Mouse (Mus musculus) forebrain, embryonic 11.5 days (tissue): ENCODE results near the gene Mgat5. TPM values are rescaled to one million over a fixed set of nuclear protein-coding genes. Genes with fewer than 3 reads are reported as not detected.

ENCODE experiments used
- ATAC-seq: fragments of 200-750 bp; cut with Nextera tagmentation; replicated peaks from 2 replicates; pipeline ENCODE4 v1.8.0; 2017; ENCODE audit warnings: moderate TSS enrichment; ENCODE audit not compliant: low FRiP score
- DNase-seq: peaks from one replicate; pipeline ENCODE4 v3.0.0-alpha.2; 2017; ENCODE audit warnings: low spot score
- H3K27ac ChIP-seq: fragments of 300-500 bp; sonication (generic); 2 replicates; pipeline ENCODE4 v1.5.1; 2014; ENCODE audit warnings: low read depth, low read length
- H3K27me3 ChIP-seq: fragments of 300-500 bp; sonication (generic); 2 replicates; pipeline ENCODE4 v1.6.1; 2014; ENCODE audit warnings: mild to moderate bottlenecking, low read length, mixed read lengths; ENCODE audit not compliant: control insufficient read depth, insufficient read depth
- H3K36me3 ChIP-seq: fragments of 300-500 bp; sonication (generic); 2 replicates; pipeline ENCODE4 v1.6.1; 2014; ENCODE audit warnings: mild to moderate bottlenecking, low read length, moderate library complexity, mixed read lengths; ENCODE audit not compliant: control insufficient read depth, insufficient read depth
- H3K4me1 ChIP-seq: fragments of 300-500 bp; sonication (generic); replicated peaks from 2 replicates; pipeline ENCODE4 v1.6.1; 2014; ENCODE audit warnings: low read length, mixed read lengths; ENCODE audit not compliant: control insufficient read depth, insufficient read depth
- H3K4me2 ChIP-seq: fragments of 300-500 bp; sonication (generic); 2 replicates; pipeline ENCODE4 v1.6.1; 2014; ENCODE audit warnings: low read depth, mild to moderate bottlenecking, low read length, moderate library complexity, mixed read lengths; ENCODE audit not compliant: severe bottlenecking
- H3K4me3 ChIP-seq: fragments of 300-500 bp; sonication (generic); 2 replicates; pipeline ENCODE4 v1.5.1; 2014; ENCODE audit warnings: low read depth, low read length
- H3K9ac ChIP-seq: fragments of 300-500 bp; sonication (generic); 2 replicates; pipeline ENCODE4 v1.6.1; 2014; ENCODE audit warnings: low read length
- H3K9me3 ChIP-seq: fragments of 300-500 bp; sonication (generic); 2 replicates; pipeline ENCODE4 v1.6.1; 2016; ENCODE audit warnings: low read length, mixed read lengths; ENCODE audit not compliant: control insufficient read depth
- WGBS: fragments of 180-500 bp; shearing (Covaris S2); extraction: QIAGEN DNeasy Blood & Tissue Kit; methylation state at CpG from one replicate; pipeline ENCODE4 v1.1.7; 2014; 5-methylcytosine and 5-hydroxymethylcytosine counted together
- polyA plus RNA-seq: library from polyadenylated mRNA; unstranded; fragments of >200 nt; fragmentation: Nextera tagmentation; extraction: Ambion mirVana; gene quantifications from 2 replicates; pipeline ENCODE4 v1.2.1, GENCODE M21; 2014

Gene Mgat5
- polyA plus RNA-seq, 1 experiment from 2014 or later: 6.6 TPM

GRCm38 (mm10) chr1:127475756-127476155 is 270.9 kb downstream of the Mgat5 start:
- ATAC-seq: no peak
- 90% methylated on average over 5 of the region's 5 CpGs for WGBS

GRCm38 (mm10) chr1:127482911-127483310 is 278.1 kb downstream of the Mgat5 start:
- Histone ChIP-seq H3K4me1 (no peaks in the 10 kb centered on the region), H3K36me3 (no peaks in the 10 kb centered on the region), H3K4me2 (no peak overlapping the region), H3K9ac (no peak overlapping the region), H3K9me3 (no peaks in the 10 kb centered on the region), H3K27ac (no peak overlapping the region), H3K27me3 (no peaks in the 10 kb centered on the region), H3K4me3 (no peak overlapping the region)
- no peak for DNase-seq
- WGBS: 70% methylated on average over 10 of the region's 10 CpGs
- ATAC-seq: no peak

More at GRCm38 (mm10) chr1:127475756-127476155, 270.9 kb downstream of the Mgat5 start:
- Histone ChIP-seq H3K27me3 (no peaks in the 10 kb centered on the region), H3K9me3 (no peaks in the 10 kb centered on the region), H3K4me3 (no peak overlapping the region), H3K36me3 (no peaks in the 10 kb centered on the region; the same call in 1 of the 2 replicates), H3K4me1 (no peaks in the 10 kb centered on the region), H3K27ac (no peak overlapping the region), H3K4me2 (no peak overlapping the region), H3K9ac (no peak overlapping the region)
- DNase-seq: no peak

GRCm38 (mm10) chr1:127484188-127484587 is 279.4 kb downstream of the Mgat5 start:
- 90% methylated on average over 8 of the region's 8 CpGs for WGBS
- Histone ChIP-seq H3K9me3 (no peaks in the 10 kb centered on the region), H3K27ac (no peak overlapping the region), H3K9ac (no peak overlapping the region), H3K4me1 (no peaks in the 10 kb centered on the region), H3K36me3 (no peaks in the 10 kb centered on the region), H3K4me2 (no peak overlapping the region), H3K27me3 (no peaks in the 10 kb centered on the region), H3K4me3 (no peak overlapping the region)
- no peak for ATAC-seq
- DNase-seq: no peak

GRCm38 (mm10) chr1:127484826-127485225 is 280.0 kb downstream of the Mgat5 start:
- Histone ChIP-seq H3K4me2 (no peak overlapping the region), H3K36me3 (no peaks in the 10 kb centered on the region)
- WGBS: 57% methylated on average over 7 of the region's 7 CpGs

GRCm38 (mm10) chr1:127487161-127487560 is 282.3 kb downstream of the Mgat5 start:
- no peaks in the 10 kb centered on the region for H3K27me3 ChIP-seq
- no peak for DNase-seq
- no peak overlapping the region for H3K9ac ChIP-seq
- no peaks in the 10 kb centered on the region for H3K9me3 ChIP-seq
- H3K36me3 ChIP-seq: no peaks in the 10 kb centered on the region
- WGBS: 82% methylated on average over 4 of the region's 4 CpGs
- ATAC-seq: no peak
- H3K27ac ChIP-seq: no peak overlapping the region
- no peak overlapping the region for H3K4me3 ChIP-seq
- no peak overlapping the region for H3K4me2 ChIP-seq
- H3K4me1 ChIP-seq: no peaks in the 10 kb centered on the region

More at GRCm38 (mm10) chr1:127484826-127485225, 280.0 kb downstream of the Mgat5 start:
- H3K4me3 ChIP-seq: no peak overlapping the region
- no peaks in the 10 kb centered on the region for H3K4me1 ChIP-seq
- H3K9me3 ChIP-seq: no peaks in the 10 kb centered on the region
- ATAC-seq (no peak), DNase-seq (peak; percentile 83)
- H3K27me3 ChIP-seq: no peaks in the 10 kb centered on the region
- no peak overlapping the region for H3K27ac ChIP-seq
- H3K9ac ChIP-seq: no peak overlapping the region

- WGBS: 37% methylated on average over 9 of the region's 9 CpGs
- H3K9ac ChIP-seq: no peak overlapping the region
- H3K4me3 ChIP-seq: no peak overlapping the region
- DNase-seq (peak; percentile 79), ATAC-seq (peak; percentile 64)
- H3K36me3 ChIP-seq: no peaks in the 10 kb centered on the region
- no peaks in the 10 kb centered on the region for H3K9me3 ChIP-seq
- H3K27me3 ChIP-seq: no peaks in the 10 kb centered on the region
- H3K4me2 ChIP-seq: no peak overlapping the region
- no peak overlapping the region for H3K27ac ChIP-seq
- no peaks in the 10 kb centered on the region for H3K4me1 ChIP-seq
These were observed 292.1 kb downstream of the Mgat5 start for GRCm38 (mm10) chr1:127496737-127497543.

GRCm38 (mm10) chr1:127498746-127499145 is 293.9 kb downstream of the Mgat5 start:
- Histone ChIP-seq H3K27ac (no peak overlapping the region), H3K4me3 (no peak overlapping the region), H3K36me3 (no peaks in the 10 kb centered on the region), H3K9me3 (no peaks in the 10 kb centered on the region), H3K4me1 (no peaks in the 10 kb centered on the region), H3K9ac (no peak overlapping the region), H3K27me3 (no peaks in the 10 kb centered on the region), H3K4me2 (no peak overlapping the region)
- no peak for DNase-seq
- 71% methylated on average over 9 of the region's 9 CpGs for WGBS
- ATAC-seq: 0 out of 2 replicates have a peak, but pooled peaks have one; percentile 28

GRCm38 (mm10) chr1:127500219-127500618 is 295.4 kb downstream of the Mgat5 start:
- no peaks in the 10 kb centered on the region for H3K36me3 ChIP-seq
- H3K27me3 ChIP-seq: no peaks in the 10 kb centered on the region
- H3K4me2 ChIP-seq: no peak overlapping the region
- no peak overlapping the region for H3K9ac ChIP-seq
- H3K4me1 ChIP-seq: no peaks in the 10 kb centered on the region
- H3K4me3 ChIP-seq: no peak overlapping the region
- H3K27ac ChIP-seq: no peak overlapping the region
- ATAC-seq (peak; percentile 60), DNase-seq (peak; percentile 94)
- H3K9me3 ChIP-seq: no peaks in the 10 kb centered on the region
- WGBS: 8% methylated on average over 8 of the region's 8 CpGs

GRCm38 (mm10) chr1:127500701-127501100 is 295.9 kb downstream of the Mgat5 start:
- DNase-seq: no peak
- no peaks in the 10 kb centered on the region for H3K9me3 ChIP-seq
- no peaks in the 10 kb centered on the region for H3K36me3 ChIP-seq
- H3K4me1 ChIP-seq: no peaks in the 10 kb centered on the region
- no peak overlapping the region for H3K9ac ChIP-seq
- no peak overlapping the region for H3K4me3 ChIP-seq
- H3K27ac ChIP-seq: peak overlapping the region; percentile 27; the same call in 1 of the 2 replicates
- WGBS: 71% methylated on average over 17 of the region's 17 CpGs
- no peak overlapping the region for H3K4me2 ChIP-seq
- ATAC-seq: no peak
- H3K27me3 ChIP-seq: no peaks in the 10 kb centered on the region
